Mouse (Mus musculus) right cerebral cortex, postnatal 36 days (tissue): Measurements from ENCODE around the gene Ttc27.
"Not testable (repeated sequence)": the region's sequence is repeated elsewhere in the genome, so short reads cannot be mapped to it uniquely, and the experiment has no call there.

Source experiments
- DNase-seq, 2 experiments: peaks; one replicate each; pipeline ENCODE4 v3.0.0; 2022; ENCODE audit warnings: low spot score in 2 of 2, mixed read lengths in 1 of 2

Ttc27 gene

DNA sequence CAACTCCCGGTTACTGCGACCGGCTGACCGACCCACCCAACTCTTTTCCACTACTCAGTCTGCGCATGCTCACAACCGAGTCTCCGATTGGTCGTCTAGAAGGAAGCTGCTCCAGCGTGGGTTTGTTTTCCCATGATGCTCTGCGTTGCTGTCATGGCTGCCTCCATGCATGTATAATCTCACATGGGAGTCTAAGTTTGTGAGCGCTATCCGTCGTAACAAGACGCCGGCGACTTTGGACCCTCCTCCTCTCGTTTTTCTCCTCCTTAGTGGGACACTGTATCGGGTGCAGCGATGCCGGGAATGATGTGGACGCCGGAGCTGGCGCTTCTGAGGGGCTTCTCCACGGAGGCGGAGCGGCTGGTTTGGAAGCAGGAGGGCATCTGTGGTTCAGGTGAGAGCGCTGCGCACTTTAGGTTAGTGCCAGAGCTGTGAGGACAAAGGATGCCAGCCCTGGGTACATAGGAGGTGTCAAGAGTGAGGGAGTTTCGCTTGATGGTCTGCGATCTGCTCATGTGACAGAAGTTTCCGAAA is at the start of gene Ttc27:
TSS of gene Ttc27 (plus strand) at position 115 of the 534 bp plus-strand sequence.
- DNase-seq, result peak; percentile 92 to 95

DNA sequence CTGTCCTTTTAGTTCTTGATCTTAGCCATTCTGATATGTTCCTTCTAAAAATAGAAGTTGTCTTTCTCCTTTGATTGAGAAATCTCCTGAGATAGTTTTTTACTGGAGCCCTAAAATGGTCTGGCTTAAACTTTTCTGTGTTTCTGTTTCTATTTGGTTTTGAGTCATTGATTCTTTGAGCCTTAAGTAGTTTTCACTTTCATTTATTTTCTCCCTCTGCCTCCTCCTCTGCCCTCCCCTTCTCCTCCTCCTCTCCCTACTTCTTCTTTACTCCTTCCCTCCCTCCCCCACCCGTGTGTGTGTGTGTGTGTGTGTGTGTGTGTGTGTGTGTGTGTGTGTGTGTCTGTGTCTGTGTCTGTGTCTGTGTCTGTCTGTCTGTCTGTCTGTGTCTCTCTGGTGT is 49.5 kb upstream of the Ttc27 start:
- no peak for DNase-seq

DNA sequence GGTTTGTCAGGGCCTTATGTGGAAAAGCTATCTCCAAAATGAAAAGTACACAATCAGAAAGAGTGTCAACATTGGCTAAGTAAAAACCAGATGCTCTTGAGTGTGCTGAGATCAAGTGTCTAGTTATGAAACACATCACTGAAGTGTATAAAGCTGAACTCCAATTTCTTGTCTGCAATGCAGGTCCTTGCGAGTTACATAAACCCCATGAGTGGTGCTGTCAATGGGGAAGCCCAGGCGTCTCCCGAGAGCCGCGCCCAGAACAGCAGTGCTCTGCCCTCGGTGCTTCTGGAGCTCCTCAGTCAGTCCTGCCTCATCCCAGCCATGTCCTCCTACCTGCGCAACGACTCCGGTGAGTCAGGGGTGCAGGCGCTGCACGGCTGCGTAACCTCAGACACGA is 47.5 kb upstream of the Ttc27 start:
- no peak for DNase-seq

DNA sequence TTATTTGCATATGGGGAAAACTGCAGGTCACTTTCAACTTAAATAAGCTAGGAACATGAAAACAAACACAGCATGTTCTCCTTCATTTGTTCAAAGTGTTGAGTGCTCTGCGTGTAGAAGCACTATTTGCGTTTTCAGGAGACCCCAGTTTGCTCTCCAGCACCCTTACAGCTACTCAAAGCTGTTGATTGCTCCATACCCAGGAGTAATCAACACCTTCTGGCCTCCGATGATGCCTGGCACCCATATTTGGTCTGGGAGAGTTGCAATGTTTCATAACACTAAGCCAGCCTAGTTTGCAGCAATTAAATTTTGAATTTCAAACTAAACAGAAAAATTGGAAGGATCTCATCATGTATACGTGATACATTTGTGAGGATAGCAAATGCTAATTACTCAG is 45.1 kb upstream of the Ttc27 start:
- DNase-seq, result no peak

DNA sequence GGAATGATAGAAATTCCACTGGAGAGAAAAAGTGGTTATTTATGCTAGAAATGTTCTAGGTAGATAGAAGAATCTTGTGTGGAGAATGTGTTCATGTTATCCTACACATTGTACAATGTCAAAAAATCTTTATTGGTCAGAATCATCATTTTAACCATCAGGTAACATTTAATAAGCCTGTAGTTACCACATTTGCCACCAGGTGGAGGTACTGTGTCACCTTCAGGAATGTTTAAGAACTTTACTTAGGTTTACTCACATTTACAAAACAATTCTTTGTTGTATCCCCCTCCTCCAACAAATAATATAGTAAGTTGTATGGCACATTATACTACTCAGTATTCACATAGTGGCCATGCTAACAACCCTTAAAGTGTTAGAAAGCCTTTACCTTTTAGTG is 44.3 kb upstream of the Ttc27 start:
- DNase-seq, result no peak

DNA sequence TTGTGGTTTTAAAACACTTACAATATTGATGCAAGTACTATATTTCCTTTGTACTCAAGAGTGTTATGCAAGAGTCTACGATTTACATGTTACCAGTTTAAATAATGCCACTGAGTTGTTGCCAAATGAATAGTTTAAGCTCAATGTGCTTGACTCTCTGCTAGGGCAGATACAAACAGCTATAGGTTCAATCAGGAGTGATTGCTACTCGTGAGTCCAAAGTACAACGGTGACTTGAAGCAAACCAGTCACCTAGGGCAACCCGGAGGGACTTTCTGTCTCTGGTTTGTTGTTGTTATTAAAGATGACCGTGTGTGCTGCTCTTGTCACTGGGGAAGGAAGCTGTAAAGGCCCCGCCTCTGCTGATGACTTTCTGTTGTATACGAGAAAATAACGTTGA is 39.5 kb upstream of the Ttc27 start:
- no peak for DNase-seq

DNA sequence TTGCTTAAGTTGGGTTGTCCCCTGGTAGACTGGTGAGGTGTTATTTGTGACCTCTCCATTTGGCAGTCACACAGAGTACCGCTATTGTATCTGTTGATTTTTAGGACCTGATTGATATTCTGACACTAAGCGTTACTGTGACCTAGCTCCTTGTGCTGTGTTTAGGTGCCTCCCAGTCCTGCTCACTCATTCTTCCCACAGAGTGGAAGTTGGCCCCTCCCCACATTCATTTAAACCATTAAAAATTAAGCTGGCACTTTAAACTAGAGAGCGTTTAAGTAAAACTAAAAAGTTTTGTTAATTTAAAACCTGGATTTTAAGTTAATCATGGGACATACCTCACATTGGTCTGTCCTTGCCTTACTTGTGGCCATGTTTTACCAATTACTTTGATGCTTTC is 32.6 kb upstream of the Ttc27 start:
- no peak for DNase-seq

DNA sequence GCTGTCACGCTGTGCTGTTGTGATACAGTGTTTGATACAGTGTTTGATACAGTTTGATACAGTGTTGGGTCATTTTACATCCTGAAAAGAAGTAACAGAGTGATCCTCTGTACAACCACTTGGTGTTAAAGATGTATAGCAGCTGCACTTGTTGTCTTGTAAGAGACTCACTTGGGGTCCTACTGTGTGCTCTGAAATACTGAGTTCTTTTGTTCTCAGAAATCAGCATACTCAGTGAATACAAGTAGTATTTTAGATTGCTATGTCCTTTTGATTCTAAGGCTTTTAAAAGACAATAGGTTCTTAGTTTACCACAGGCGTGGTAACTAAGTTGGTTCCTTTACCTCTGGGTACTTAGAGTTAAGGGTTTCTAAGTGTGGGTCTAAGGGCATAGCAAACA is 29.0 kb upstream of the Ttc27 start:
- no peak for DNase-seq

DNA sequence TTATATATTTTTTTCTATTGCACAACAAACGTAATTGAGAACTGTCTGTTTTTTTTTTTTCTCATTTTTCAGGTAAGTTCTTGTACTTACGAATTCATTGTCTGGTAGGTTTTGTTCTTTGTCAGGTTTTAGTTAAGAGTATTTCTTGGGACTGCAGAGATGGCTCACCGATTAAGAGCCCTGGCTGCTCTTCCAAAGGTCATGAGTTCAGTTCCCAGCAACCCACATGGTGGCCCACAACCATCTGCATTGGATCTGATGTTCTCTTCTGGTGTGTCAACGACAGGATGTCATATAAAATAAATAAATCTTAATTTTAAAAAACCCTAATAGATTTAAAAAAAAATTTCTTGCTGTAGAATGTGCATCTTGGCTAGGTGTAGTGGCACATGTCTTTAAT is 28.1 kb upstream of the Ttc27 start:
- no peak for DNase-seq

DNA sequence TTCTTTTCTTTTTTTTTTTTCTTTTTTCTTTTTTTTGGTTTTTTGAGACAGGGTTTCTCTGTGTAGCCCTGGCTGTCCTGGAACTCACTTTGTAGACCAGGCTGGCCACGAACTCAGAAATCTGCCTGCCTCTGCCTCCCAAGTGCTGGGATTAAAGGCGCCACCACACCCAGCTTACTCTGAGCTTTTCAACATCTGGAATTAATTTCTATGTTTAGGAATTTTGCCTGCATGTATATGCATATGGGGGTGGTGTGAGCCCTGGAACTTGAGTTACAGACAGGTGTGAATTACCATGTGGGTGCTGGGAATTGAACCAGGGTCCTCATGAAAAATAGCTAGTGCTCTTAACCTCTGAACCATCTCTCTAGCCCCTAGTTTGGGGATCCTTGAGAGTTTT is 15.9 kb upstream of the Ttc27 start:
- not testable (repeated sequence) for DNase-seq

DNA sequence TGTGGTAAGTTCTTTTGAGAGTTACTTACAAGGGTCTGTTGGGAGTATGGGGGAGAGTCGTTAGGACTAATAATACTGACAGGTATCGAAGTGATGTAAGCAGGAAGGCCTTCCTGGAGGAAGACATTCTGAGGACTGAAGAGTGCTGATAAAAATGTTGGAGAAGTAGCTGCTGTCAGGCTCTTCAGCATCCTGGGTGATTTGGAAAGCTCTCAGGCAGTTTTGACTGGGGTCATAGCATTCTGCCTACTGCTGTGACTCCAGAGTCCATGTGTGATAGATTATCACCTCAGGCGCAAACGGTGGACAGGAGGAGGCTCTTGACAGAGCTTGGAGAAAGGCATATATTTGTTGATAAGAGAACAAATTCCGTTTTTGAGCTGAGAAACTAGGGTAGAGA is 12.1 kb upstream of the Ttc27 start:
- no peak for DNase-seq

DNA sequence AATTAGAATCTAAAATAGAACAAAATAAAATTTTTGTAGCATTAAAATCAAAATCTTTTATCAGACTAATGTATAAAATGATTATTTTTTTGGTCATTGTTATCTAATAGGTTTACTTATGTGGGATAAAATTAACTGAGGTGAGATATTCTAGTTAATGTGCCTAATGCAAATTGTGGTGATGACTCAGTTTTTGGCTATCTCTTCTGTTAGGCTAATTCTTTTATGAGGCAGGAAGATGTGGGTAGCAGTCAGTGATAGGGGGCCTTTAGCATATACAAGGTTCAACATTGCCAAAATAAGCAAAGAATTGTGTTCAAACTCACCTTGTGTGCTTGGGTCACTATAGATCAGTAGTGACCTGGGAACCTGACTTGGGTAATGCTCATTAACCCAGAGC is 10.9 kb upstream of the Ttc27 start:
- DNase-seq, result no peak

DNA sequence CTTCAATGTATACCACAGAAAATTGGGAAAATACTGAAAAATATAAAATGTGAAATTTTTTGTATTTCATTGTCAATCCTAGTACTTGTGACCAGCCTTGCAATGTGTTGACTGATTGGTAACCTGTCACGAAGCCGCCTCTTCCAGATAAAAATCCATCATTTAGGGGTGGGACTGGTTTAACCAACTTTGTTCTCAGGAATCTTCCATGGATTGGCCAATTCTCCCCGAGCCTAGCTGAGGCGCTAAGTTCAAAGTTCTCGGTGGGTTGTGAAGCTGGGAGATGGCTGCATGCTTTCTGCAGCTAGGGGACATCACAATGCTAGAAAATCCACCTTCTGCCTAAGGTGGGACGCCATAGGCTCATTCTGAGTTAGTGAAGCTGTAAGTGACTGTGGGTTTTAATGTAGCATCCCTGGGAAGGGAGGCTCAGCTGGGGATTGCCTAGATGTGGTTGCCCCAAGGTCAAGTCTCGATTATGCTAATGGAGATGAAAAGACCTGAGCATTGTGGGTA is 9.8 kb upstream of the Ttc27 start:
- DNase-seq, result no peak

DNA sequence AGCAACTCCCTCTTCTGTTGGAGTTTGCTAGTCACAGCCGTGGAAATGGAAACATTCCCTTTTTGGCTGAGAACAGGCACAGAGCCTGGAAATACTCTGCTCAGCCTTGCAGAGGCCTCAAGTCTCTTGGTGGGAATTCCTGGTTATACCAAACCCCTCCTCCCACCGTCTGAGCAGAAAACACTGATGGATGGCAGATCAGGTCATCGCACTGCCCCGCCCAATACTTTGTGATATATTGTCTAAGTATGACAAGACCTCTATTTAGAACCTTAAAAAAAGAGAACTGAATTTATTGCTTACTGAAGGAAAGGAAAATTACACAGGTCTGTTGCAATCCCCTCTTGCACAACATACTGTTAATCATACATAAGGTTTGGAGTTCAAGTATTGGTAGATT is 6.8 kb upstream of the Ttc27 start:
- DNase-seq, result no peak

DNA sequence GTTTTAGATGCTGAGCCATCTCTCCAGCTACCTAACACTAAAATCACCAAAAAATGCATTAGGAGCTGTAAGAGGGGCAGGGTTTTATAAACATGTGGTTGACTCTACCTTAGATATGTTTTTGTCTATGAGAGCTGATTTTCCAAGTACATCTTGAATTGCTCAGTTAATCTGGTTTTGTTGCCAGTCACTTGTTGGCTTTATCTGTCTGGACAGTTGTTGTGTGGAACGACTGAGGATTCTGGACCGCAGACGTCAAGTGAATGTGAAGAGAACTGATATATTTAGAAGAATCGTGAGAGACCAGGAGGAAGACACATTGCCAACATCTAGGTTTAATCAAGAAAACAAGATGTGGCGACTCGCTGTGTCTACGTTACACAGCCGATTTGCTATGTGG is 5.9 kb upstream of the Ttc27 start:
- DNase-seq, result no peak

DNA sequence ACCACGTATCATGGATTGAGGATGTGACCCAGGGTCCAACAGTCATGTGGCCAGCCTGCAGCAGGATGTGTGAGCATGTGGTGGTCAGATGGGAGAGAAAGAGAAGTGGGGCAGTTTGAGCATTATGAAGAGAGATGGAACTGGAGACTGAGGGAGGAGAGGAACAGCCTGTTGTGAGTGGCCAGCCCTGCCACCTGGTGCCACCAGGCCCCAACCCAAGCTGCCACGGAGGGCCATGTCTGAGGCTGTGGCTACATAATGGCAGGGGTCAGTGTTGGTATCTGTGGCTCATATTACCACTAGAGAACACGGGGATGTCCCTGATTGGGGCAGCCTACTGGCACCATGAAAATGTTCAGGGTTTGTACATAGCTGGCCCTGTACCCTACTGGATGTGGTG is 2.4 kb upstream of the Ttc27 start:
- DNase-seq, result no peak

DNA sequence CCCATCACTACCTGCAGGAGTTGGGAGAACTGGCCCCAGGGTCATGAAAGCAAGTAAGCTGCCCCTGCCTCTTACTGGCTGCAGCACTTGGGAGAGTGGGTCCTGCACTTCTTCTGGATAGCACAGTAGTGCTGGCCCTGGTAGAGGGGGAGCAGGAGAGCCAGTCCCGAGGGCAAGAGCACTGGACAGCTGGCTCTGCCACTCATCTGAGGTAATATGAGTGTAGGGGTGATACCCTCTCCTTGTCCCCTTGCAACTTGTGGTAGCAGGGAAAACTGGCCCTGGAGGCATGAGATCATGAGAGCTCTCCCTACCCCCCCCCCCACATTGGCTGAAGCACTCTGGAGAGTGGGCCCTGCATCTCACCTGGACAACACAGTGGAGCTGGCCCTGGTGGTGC is 1.8 kb upstream of the Ttc27 start:
- no peak for DNase-seq

DNA sequence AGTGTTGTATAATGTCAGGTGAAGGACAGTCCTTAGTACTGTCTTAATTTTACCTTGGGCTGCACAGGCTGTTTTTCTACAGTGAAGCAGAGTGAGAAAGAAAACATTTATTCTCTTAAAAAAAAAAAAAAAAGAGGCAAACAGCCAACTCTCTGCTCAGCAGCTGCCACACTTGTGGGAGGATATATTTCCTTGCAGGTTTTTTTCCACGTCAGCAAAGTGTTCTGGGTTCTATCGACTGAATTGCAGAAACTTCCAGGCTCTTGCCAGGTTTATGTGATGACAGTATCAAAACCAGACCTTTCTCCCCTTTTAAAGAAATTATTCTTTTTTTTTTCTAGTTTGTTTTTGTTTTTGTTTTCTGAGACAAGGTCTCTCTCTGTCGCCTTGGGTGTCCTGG is 889 bp upstream of the Ttc27 start:
- DNase-seq, result no peak

DNA sequence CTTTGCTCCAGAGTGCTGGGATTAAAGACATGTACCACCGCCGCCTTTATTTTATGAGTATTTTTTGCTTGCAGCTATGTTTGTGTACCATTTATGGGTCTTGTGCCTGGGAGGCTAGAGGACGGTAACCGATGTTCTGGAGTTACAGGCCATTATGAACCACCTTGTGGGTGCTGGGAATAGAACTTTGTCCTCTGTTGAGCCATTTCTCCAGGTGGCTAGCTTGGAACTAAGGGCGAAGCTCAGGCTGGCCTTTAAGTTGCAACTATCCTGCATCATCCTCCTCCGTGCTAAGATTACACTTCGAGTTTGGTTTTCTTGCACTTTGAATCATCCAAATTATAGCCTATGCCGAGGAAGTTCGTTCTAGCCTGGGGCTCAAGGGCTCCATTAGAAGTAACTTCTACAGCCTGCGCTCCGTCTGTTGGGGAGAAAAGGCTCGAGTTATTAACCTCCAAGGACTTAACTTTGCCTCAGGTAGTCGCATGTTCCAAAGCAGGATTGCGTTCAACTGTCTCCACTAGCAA is 378 bp upstream of the Ttc27 start:
- no peak for DNase-seq

DNA sequence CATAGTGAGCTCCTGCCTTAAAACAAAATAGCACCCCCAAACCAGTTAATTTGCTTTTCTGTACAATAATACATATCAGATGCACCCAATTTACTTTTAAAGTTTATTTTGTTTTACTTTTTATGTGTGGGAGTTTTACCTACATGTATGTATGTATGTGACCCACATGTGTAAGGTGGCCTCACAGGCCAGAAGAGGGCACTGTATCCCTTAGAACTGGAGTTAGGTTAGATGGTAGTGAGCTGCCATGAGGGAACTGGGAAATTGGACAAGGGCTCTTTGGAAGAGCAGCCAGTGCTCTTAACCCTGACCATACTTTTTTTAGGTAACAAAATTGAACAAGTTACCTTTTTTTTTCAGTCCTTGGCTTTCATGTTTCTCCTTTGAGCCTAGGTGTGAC is 15.3 kb downstream of the Ttc27 start:
- no peak for DNase-seq

DNA sequence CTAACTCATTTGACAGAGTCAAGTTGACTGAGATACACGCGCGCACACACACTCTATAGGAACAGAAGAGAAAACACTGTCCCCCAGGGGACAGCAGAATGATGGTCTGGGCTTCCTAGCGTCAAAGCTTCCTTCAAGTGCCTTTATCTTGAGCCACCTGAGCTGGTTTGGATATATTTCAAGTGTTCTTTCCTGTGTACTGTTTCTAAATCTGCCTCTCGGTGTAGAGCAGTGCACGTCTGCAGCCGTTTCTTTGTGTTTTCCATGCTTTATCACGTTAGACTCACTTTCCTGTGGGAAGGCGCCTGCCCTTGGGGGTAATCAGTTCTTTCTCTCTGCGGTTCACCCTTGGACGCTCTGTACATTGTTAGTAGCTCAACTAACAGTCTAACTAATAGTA is 17.9 kb downstream of the Ttc27 start:
- DNase-seq, result no peak

DNA sequence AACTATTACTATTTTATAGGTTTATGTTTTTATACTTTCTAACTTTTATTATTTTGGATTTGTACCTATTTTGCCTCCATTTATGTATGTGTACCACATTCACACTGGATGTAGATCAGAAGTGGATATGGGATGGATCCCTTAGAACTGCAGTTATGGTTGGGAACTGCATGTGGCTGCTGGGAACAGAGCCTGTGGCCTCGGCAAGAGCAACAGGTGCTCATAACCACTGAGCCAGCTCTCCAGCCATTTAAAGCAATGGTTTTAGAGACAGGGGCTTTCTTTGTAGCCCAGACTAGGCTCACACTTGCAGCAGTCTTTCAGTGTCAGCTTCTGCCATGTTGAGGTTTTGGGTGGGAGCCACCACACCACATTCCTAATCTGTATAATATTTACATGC is 32.1 kb downstream of the Ttc27 start:
- DNase-seq, result no peak

DNA sequence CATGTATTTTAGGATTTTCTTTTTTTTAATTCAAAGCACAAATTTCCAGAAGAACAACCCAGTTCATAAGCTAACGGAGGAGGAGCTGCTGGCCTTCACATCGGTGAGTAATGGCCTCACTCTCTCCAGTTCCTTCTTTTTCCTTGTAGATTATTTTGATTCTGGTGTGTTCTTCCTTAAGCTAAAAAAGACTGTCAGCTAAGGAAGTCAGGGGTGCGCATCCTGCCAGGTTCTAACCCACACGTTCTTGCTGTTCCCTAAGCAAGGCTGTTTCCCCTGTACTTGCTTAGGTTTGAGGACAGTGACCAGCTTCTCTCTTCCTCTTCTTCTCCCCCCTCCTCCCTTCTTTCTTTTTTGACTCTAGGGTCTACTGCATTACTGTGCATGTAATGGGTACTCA is 33.5 kb downstream of the Ttc27 start:
- DNase-seq, result peak in 1 of 2 experiments; percentile 22

DNA sequence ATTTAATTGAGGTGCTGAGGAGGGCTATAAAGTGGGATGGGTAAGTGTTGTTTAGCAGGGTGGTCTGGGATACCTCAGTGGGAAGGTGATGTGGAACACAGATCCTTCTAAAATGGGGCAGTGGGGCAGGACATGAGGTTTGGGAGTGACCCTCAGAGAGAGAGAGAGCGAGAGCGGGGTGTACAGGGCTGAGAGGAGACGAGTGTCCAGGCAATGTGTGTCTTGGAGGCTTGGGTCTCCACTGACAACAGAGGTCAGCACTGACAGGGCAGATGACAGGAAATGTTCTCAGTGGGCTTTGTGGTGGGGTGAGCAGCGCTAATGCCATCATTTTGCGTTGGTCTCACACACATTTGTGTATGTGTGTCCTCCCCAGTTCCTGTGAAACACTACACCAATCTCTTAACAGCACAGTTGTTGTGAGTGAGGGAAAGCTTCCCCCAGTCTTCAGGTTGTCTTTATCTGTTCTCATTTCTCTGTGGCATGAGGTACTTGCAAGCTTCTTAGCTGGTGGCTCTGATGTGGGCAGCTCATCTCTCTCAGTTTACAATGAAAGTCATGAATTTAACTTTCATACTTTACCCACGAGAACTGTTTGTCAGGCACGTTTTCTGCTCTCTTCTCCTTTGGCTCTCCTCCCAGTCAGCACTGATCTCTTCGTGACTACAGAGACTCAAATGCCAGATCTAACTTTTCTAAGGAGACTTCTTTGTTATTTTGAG is 35.5 kb downstream of the Ttc27 start:
- DNase-seq, result peak in 1 of 2 experiments; percentile 14
